Mouse (Mus musculus) embryonic facial prominence, embryonic 12.5 days (tissue): ENCODE measurements around the gene Pik3ca. TPM values are rescaled to one million over a fixed set of nuclear protein-coding genes. Genes with fewer than 3 reads are reported as not detected.

ENCODE experiments used
- ATAC-seq: fragments of 200-750 bp; cut with Nextera tagmentation; 2 replicates; pipeline ENCODE4 v1.8.0; 2017; ENCODE audit not compliant: insufficient number of reproducible peaks, insufficient read depth, low FRiP score, low TSS enrichment
- H3K27ac ChIP-seq: fragments of 300-500 bp; sonication (generic); 2 replicates; pipeline ENCODE4 v1.5.1; 2016; ENCODE audit warnings: mild to moderate bottlenecking
- H3K27me3 ChIP-seq: fragments of 300-500 bp; sonication (generic); 2 replicates; pipeline ENCODE4 v1.6.1; 2016; ENCODE audit warnings: mild to moderate bottlenecking, moderate library complexity
- H3K36me3 ChIP-seq: fragments of 300-500 bp; sonication (generic); 2 replicates; pipeline ENCODE4 v1.6.1; 2016; ENCODE audit warnings: mild to moderate bottlenecking
- H3K4me1 ChIP-seq: fragments of 300-500 bp; sonication (generic); 2 replicates; pipeline ENCODE4 v1.6.1; 2016
- H3K4me2 ChIP-seq: fragments of 300-500 bp; sonication (generic); replicated peaks from 2 replicates; pipeline ENCODE4 v1.6.1; 2016; ENCODE audit warnings: mild to moderate bottlenecking, moderate library complexity
- H3K4me3 ChIP-seq: fragments of 300-500 bp; sonication (generic); 2 replicates; pipeline ENCODE4 v1.5.1; 2016; ENCODE audit warnings: mild to moderate bottlenecking
- H3K9ac ChIP-seq: fragments of 300-500 bp; sonication (generic); 2 replicates; pipeline ENCODE4 v1.6.1; 2016; ENCODE audit warnings: mild to moderate bottlenecking, moderate library complexity
- H3K9me3 ChIP-seq: fragments of 300-500 bp; sonication (generic); 2 replicates; pipeline ENCODE4 v1.6.1; 2016; ENCODE audit warnings: mild to moderate bottlenecking, moderate library complexity
- WGBS: fragments of 180-500 bp; shearing (Covaris S2); methylation state at CpG from one replicate; pipeline ENCODE4 v1.1.7; 2016; 5-methylcytosine and 5-hydroxymethylcytosine counted together
- polyA plus RNA-seq: library from polyadenylated mRNA; unstranded; fragments of >200 nt; fragmentation: Nextera tagmentation; extraction: Ambion mirVana; gene quantifications from 2 replicates; pipeline ENCODE4 v1.2.1, GENCODE M21; 2016

Gene Pik3ca
- polyA plus RNA-seq, 1 experiment from 2014 or later = 12.2 TPM

DNA sequence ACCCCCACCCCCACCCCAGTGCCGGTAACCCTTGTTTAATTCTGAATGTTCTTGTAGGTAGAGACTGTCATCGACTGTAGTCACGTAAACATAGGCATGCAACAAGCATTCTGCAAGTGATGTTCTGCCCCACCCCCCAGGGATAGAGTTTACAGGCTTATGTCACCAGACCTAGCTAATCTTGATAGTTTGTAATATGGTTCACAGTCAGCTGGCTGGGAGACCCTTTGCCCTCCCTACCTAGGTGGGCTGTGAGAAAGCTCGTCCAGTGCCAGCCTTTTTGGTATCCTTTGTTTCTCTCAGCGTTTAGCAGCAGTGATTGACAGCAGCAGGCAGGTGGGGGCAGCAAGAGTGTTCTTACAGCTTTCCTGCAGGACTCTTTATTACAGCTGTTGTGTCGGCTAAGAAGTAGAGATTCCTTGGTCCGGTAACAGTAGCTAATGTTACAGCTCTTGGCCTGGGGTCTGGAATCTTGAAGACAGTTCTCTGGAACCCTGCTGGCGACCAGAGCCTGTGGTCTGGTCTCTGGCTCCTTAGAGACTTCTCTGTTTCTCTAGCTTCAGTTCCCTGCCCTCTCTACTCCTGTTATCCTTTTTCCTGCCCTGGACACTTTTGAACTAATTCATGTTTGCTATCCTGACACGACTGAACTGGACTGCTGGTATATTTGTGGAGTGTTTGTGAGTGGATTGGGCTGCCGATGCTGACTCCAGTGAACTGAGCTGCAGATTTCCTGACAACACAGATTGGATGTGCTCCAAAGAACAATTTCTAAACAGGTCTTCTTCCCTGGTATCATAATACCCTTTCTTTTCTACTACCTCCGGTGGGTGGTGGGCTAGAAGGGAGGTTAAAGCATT, 109.1 kb downstream of the Pik3ca start:
- H3K9ac ChIP-seq = no peak overlapping the region
- no peak overlapping the region for H3K4me2 ChIP-seq
- H3K9me3 ChIP-seq = no peaks in the 10 kb centered on the region
- 53% methylated on average over 11 of the region's 11 CpGs for WGBS
- no peaks in the 10 kb centered on the region for H3K27me3 ChIP-seq
- H3K4me3 ChIP-seq = no peak overlapping the region
- no peak overlapping the region for H3K27ac ChIP-seq
- ATAC-seq = no peak
- H3K36me3 ChIP-seq = no peaks in the 10 kb centered on the region
- H3K4me1 ChIP-seq = peaks cover 10% of the 10 kb centered on the region

GRCm38 (mm10) chr3:32508666-32509324, 111.3 kb downstream of the Pik3ca start:
- 2% methylated on average over 17 of the region's 17 CpGs for WGBS
- ATAC-seq = no peak
- Histone ChIP-seq H3K4me3 (peak overlapping the region; percentile 16; the same call in 1 of the 2 replicates), H3K36me3 (no peaks in the 10 kb centered on the region), H3K4me2 (peak overlapping the region; percentile 65), H3K9ac (no peak overlapping the region), H3K27ac (no peak overlapping the region), H3K4me1 (peaks cover 12% of the 10 kb centered on the region), H3K27me3 (no peaks in the 10 kb centered on the region), H3K9me3 (no peaks in the 10 kb centered on the region)

- H3K9me3 ChIP-seq = no peaks in the 10 kb centered on the region
- H3K9ac ChIP-seq = peak within 1 kb of the TSS; percentile 95
- no peaks in the 10 kb centered on the region for H3K27me3 ChIP-seq
- WGBS = 6% methylated on average over 24 of the region's 24 CpGs
- peak within 1 kb of the TSS; percentile 78 for H3K27ac ChIP-seq
- H3K4me1 ChIP-seq = peaks cover 12% of the 10 kb centered on the region
- H3K4me2 ChIP-seq = peak within 1 kb of the TSS; percentile 65
- H3K4me3 ChIP-seq = peak within 1 kb of the TSS; percentile 91
- no peaks in the 10 kb centered on the region for H3K36me3 ChIP-seq
- ATAC-seq = no peak
Measured at GRCm38 (mm10) chr3:32509496-32510374, 112.3 kb downstream of the Pik3ca start, which contains the start of gene Zfp639. TSS of gene Zfp639 (plus strand) at chr3:32510259.

DNA sequence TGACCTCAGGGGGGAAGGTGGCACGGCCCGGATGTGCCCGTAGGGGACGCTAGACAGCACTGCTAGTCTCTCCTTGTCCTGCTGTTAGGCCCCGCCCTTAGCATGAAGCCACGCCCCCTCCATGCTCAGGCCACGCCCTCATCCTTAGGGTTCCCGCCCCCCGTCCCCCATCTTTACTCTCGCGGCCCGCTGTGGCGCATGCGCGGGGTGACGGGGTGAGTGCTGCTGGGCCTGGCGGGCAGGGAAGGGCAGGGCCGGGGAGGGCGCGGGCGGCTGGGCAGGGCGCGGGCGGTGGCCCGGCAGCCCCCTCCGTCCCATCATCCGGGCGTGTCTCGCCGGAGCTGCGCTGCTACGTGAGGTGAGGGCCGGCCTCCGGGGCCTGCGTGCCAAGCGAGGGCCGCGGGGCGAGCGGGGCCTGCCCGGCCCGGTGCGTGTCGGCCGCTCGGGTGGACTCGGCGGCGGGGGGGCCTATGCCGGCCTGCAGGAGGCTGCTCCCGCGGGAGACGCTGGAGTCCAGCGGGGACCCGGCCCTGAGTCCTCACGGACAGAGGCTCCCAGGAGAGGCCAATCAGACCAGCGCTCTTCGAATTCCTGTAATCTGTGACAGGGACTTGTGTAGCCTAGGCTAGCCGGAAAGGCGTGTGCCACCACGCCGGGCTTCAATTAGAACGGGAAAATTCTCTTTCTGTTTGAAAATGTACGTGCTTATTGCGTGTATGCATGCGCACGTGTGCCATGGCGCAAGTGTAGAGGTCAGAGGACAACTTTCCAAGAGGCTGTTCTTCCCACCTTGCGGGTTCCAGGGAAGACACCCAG, 113.1 kb downstream of the Pik3ca start:
- Histone ChIP-seq H3K4me1 (peaks cover 12% of the 10 kb centered on the region), H3K9me3 (no peaks in the 10 kb centered on the region), H3K9ac (peak overlapping the region; percentile 95), H3K36me3 (peaks cover 4% of the 10 kb centered on the region), H3K27ac (peak overlapping the region; percentile 78), H3K27me3 (no peaks in the 10 kb centered on the region), H3K4me3 (peak overlapping the region; percentile 91), H3K4me2 (peak overlapping the region; percentile 65)
- WGBS = under 1% methylated on average over 63 of the region's 69 CpGs
- ATAC-seq = peak; percentile 93

- Histone ChIP-seq H3K27me3 (no peaks in the 10 kb centered on the region), H3K4me1 (peaks cover 12% of the 10 kb centered on the region), H3K9me3 (no peaks in the 10 kb centered on the region), H3K27ac (no peak overlapping the region), H3K9ac (peak overlapping the region; percentile 95), H3K4me3 (peak overlapping the region; percentile 91), H3K36me3 (peaks cover 9% of the 10 kb centered on the region), H3K4me2 (peak overlapping the region; percentile 65)
- ATAC-seq = no peak
- WGBS = 5% methylated on average over 13 of the region's 13 CpGs
Measured at GRCm38 (mm10) chr3:32511191-32511550, 113.7 kb downstream of the Pik3ca start.

DNA sequence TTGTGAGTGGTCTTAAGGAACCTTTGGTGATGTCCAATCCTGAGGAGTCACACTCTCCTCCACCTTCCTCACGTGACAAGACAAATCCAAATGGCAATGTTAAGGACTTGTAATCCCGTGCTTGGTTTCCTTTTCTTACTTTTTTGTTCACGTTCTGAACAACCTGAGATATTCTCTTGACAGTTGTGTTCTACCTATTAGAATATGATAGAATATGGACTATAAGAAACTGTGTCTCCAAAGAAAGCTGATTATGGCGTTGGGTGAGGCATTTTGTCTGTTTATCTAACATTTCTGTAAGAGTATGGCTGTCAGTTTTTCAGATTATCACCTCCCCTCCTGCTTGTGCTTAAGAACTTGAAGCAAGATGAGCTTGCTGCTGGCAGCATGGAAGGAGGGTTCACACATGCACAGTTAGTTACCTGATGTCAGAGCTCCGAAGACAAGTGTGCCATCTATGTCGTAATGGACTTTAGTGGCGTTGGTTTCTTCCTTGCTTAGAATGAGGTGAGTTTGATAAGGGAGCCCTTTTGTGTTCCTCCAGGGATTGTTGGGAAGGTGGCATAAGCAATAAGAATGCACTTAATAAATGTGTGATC, 115.3 kb downstream of the Pik3ca start:
- 92% methylated on average over 7 of the region's 7 CpGs for WGBS
- H3K4me3 ChIP-seq = no peak overlapping the region
- ATAC-seq = no peak

DNA sequence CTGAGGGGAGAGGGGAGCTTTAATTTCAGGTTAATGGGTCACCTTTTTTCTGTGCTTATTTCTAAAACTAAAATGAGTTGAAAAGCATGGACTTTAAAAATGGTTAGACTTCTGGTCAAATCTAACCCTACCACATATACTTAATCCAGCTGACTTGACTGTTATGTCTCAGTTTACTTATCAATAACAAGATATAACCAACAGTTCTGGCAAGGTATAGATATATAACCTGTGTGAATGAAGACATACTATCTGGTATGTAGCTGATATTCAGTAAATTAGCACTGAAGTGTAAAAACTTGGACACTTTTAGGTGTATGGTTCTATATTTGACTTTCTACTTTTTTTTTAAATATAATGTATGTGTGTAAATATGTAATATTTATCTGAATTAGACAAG, 116.1 kb downstream of the Pik3ca start:
- Histone ChIP-seq H3K27ac (no peak overlapping the region), H3K4me1 (peaks cover 12% of the 10 kb centered on the region), H3K27me3 (no peaks in the 10 kb centered on the region), H3K9me3 (no peaks in the 10 kb centered on the region), H3K36me3 (peaks cover 28% of the 10 kb centered on the region), H3K9ac (no peak overlapping the region), H3K4me2 (no peak overlapping the region), H3K4me3 (no peak overlapping the region)
- ATAC-seq = no peak

More for the DNA sequence above, 115.3 kb downstream of the Pik3ca start:
- peaks cover 24% of the 10 kb centered on the region for H3K36me3 ChIP-seq
- H3K27me3 ChIP-seq = no peaks in the 10 kb centered on the region
- no peak overlapping the region for H3K27ac ChIP-seq
- no peak overlapping the region for H3K4me2 ChIP-seq
- H3K9ac ChIP-seq = no peak overlapping the region
- H3K4me1 ChIP-seq = peaks cover 12% of the 10 kb centered on the region
- H3K9me3 ChIP-seq = no peaks in the 10 kb centered on the region

Other genes starting within 250 kb of the Pik3ca start
- gene Zmat3, start 31.7 kb upstream of the Pik3ca start, polyA plus RNA-seq = 5.2 TPM in 2 replicates
- 0.09 TPM in 1 of 2 replicates, not detected in the other for gene Kcnmb3, start 94.6 kb downstream of the Pik3ca start, polyA plus RNA-seq
- gene Zfp639, start 112.6 kb downstream of the Pik3ca start, polyA plus RNA-seq = 47.5 and 50.4 TPM in 2 replicates
- gene Mfn1, start 131.8 kb downstream of the Pik3ca start, polyA plus RNA-seq = 40.7 and 44.5 TPM in 2 replicates
- 57.9 and 63.0 TPM in 2 replicates for gene Gnb4, start 218.9 kb downstream of the Pik3ca start, polyA plus RNA-seq